Mouse (Mus musculus) T-helper 1 cell (primary cell): Measurements from ENCODE around the gene Kmt2c.

Experiments
- in situ Hi-C: fragments of 300-600 bp; cut with MboI, MseI; formaldehyde crosslinking; loops from one replicate; pipeline ENCODE4 v1.15.1; 2025; ENCODE audit warnings: high pct_unique_total_duplicates

Gene Kmt2c

GRCm38 (mm10) chr5:25498346-25498820 is at the start of gene Kmt2c:
Kmt2c (minus strand) TSS chr5:25498783.
- in situ Hi-C loops = no loop called here

GRCm38 (mm10) chr5:25546912-25547311 is 48.3 kb upstream of the Kmt2c start:
- in situ Hi-C loops = no loop called here

- in situ Hi-C loops = no loop called here
These were observed 46.0 kb upstream of the Kmt2c start for GRCm38 (mm10) chr5:25544566-25544965.

GRCm38 (mm10) chr5:25544061-25544460 is 45.5 kb upstream of the Kmt2c start:
- in situ Hi-C loops = no loop called here

GRCm38 (mm10) chr5:25541661-25542060 is 43.1 kb upstream of the Kmt2c start:
- in situ Hi-C loops = no loop called here

- in situ Hi-C loops = no loop called here
These were observed 42.3 kb upstream of the Kmt2c start for GRCm38 (mm10) chr5:25540921-25541320.

GRCm38 (mm10) chr5:25540412-25540811 is 41.8 kb upstream of the Kmt2c start:
- in situ Hi-C loops = no loop called here

- in situ Hi-C loops = loop anchor here (10.0 kb wide), 1 partner anchor 168 kb away; the partner anchor contains the start of gene Xrcc2
These were observed 38.4 kb upstream of the Kmt2c start for GRCm38 (mm10) chr5:25536921-25537409.

GRCm38 (mm10) chr5:25536451-25536850 is 37.9 kb upstream of the Kmt2c start:
- in situ Hi-C loops = loop anchor here (10.0 kb wide), 1 partner anchor 168 kb away; the partner anchor contains the start of gene Xrcc2

- in situ Hi-C loops = loop anchor here (10.0 kb wide), 1 partner anchor 169 kb away; the partner anchor contains the start of gene Xrcc2
These were observed 37.0 kb upstream of the Kmt2c start for GRCm38 (mm10) chr5:25535566-25535965.

GRCm38 (mm10) chr5:25533298-25533697 is 34.7 kb upstream of the Kmt2c start:
- in situ Hi-C loops = loop anchor here (10.0 kb wide), 1 partner anchor 172 kb away; the partner anchor contains the start of gene Xrcc2

GRCm38 (mm10) chr5:25532256-25533147 is 33.9 kb upstream of the Kmt2c start:
- in situ Hi-C loops = loop anchor here (10.0 kb wide), 1 partner anchor 172 kb away; the partner anchor contains the start of gene Xrcc2

GRCm38 (mm10) chr5:25530629-25531028 is 32.0 kb upstream of the Kmt2c start:
- in situ Hi-C loops = loop anchor here (10.0 kb wide), 1 partner anchor 174 kb away; the partner anchor contains the start of gene Xrcc2

- in situ Hi-C loops = loop anchor here (10.0 kb wide), 1 partner anchor 175 kb away; the partner anchor contains the start of gene Xrcc2
These were observed 31.2 kb upstream of the Kmt2c start for GRCm38 (mm10) chr5:25529529-25530421.

GRCm38 (mm10) chr5:25528851-25529528 is 30.4 kb upstream of the Kmt2c start:
- in situ Hi-C loops = no loop called here

GRCm38 (mm10) chr5:25527971-25528370 is 29.4 kb upstream of the Kmt2c start:
- in situ Hi-C loops = no loop called here

- in situ Hi-C loops = no loop called here
These were observed 28.3 kb upstream of the Kmt2c start for GRCm38 (mm10) chr5:25526926-25527325.

- in situ Hi-C loops = no loop called here
These were observed 27.5 kb upstream of the Kmt2c start for GRCm38 (mm10) chr5:25526116-25526515.

GRCm38 (mm10) chr5:25521461-25521860 is 22.9 kb upstream of the Kmt2c start:
- in situ Hi-C loops = no loop called here

- in situ Hi-C loops = no loop called here
These were observed 21.2 kb upstream of the Kmt2c start for GRCm38 (mm10) chr5:25519820-25520219.

GRCm38 (mm10) chr5:25517550-25517949 is 19.0 kb upstream of the Kmt2c start:
- in situ Hi-C loops = no loop called here
